Mouse (Mus musculus): ENCODE measurements around the gene Cd164l2.

Cd164l2 gene

GRCm38 (mm10) chr4:133261641-133262374 lies 49.9 kb downstream of the Cd164l2 start:
- DNase-seq, result no peak

GRCm38 (mm10) chr4:133262375-133262765 lies 50.4 kb downstream of the Cd164l2 start:
- DNase-seq, result no peak

- DNase-seq, result no peak
Observed at GRCm38 (mm10) chr4:133262882-133263281, 51.0 kb downstream of the Cd164l2 start, which contains the start of gene Sytl1. Gene Sytl1, minus strand, starts transcription at chr4:133263113.

DNA sequence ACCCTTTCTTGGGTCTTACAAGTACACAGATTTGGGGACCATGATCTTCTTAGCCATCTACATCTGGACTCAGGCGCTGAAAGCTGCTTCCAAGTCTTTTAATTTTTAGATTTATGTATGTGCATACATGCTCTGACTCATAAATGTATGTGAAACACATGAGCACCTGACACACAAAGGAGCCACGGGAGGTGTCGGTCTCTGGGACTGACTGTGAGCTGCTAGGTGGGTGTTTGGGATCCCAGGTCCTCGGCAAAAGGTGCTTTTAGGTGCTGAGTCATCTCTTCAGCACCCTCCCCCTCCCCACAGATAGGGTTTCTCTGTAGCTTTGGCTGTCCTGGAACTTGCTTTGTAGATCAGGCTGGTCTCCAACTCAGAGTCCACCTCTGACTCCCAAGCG lies 51.8 kb downstream of the Cd164l2 start:
- DNase-seq, result no peak

DNA sequence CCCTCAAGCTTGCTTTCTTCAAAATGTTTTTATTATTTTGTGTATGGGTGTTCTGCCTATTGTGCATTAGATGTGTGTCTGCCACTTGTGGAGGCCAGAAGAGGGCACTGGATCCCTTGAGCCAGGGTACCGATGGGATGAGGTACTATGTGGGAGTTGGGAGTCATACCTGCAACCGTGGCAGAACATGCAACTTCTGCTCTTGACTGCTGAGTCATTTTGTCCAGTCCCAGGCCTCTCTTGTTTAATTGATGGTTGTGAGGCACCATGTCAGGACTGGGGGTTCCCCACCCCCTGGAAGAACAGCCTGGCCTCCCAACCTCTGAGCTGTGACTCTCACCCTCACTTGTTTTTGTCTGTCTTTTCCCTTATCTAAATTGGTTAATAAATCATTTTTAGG lies 52.6 kb downstream of the Cd164l2 start:
- no peak for DNase-seq

- DNase-seq, result no peak
Observed at GRCm38 (mm10) chr4:133265297-133265696, 53.4 kb downstream of the Cd164l2 start.

DNA sequence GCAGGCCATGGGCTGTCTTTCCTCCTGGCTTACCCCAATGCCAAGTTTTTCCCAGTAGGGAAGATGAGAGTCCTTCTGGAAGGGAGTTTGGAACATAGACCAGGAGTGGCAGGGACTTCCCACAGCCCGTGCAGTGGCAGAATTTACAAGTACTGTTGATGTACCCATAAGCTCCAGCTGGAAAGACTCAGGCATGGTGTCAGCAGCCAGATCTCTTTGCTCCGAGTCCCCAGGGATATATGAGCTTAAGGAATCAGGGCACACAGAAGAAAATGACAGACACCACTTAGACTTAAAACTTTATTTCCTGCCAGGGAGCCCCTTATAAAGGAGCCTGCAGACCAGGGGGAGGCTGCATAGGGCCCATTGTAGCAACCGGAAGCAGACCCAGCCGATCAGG lies 53.8 kb downstream of the Cd164l2 start:
- no peak for DNase-seq

DNA sequence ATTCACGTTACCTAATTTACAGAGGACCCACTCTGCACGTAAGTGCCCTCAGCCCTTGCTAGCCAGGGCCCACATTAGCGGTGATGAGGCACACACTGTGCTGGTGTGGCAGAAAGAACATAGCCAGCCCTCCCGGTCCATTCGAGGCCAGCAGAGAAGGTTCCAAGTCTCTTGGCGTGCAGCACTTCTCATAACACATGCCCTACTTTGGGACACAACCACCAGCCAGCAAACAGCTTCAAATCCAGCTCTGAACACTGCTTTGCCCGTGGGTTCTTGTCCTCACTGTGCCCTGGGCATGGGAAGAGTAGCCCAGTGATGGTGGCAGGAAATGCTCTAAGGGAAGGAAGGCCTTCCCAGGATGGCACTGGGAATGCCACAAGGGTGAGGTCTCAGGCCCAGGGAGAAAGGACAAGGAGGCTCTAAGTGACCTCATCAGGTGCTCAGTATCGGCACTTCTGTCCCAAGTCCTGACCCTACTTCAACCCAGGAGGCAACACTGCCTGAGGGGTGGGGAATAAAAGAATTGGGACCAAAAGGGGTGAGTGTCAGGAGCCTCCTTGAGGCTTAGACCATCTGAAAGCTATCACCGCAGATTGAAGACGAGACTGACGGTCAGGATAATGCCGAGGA lies 54.4 kb downstream of the Cd164l2 start:
- DNase-seq, result no peak

DNA sequence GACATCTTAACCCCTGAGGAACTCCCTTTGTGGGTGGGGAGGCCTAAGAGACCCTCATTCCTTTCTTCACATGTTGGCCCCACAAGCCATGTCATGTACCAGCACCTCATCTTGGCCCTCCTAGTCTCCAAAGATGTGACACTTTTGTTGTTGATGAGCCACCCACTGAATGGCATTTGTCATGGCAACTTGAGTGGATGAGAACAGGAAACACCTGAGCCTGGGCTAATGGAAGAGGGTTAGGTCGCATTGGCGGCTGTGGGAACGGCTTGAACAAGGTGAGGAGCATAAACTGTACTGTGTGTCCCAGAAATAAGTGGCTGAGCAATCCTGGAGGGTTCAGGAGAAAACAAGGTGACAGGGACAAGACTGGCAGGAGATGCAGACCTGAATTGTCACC lies 57.0 kb downstream of the Cd164l2 start:
- DNase-seq, result no peak

DNA sequence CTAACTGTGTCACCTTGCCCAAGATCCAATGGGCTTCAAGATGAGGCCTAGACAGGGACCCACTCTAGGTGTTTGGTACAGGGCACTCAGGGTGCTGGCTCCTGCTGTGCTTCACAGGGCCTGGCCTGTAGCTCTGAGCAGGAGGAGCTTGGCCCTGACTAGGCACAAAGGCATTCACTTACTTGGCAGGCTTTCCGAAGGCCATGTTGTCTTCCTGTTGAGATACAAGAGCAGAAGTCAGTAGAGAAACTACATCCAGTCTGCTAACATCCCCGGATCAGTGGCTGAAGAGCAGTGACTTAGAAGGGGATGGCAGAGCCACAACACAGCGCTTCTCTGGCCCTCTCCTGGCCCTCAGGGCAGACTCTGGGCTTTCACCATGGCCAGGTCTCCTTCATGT lies 57.7 kb downstream of the Cd164l2 start:
- DNase-seq, result no peak

GRCm38 (mm10) chr4:133270929-133271328 lies 59.0 kb downstream of the Cd164l2 start:
- DNase-seq, result no peak
